In genomic region chr13:96477226-96477625, GRCm38 (mm10) we compare ENCODE assay signal across 43 mouse cellular contexts. TPM values are rescaled to one million over a fixed set of nuclear protein-coding genes. Genes with fewer than 3 reads are reported as not detected.
"Had no signal": no experiment of that assay in that cellular context is flagged by ENCODE, and none has a peak within 500 bp of the region (broad histone marks: within the 10 kb centered on the region; RNA-seq: fewer than 3 reads in every experiment).

No protein-coding gene starts in this region.

- H3K9ac ChIP-seq: heart, embryonic 13.5 days; heart, embryonic 15.5 days; hindbrain, embryonic 12.5 days; hindbrain, embryonic 14.5 days; kidney, embryonic 15.5 days; limb, embryonic 13.5 days; limb, embryonic 15.5 days; liver, embryonic 14.5 days had no signal

- H3K9me3 ChIP-seq: heart, embryonic 13.5 days; heart, embryonic 15.5 days; hindbrain, embryonic 12.5 days; kidney, embryonic 15.5 days; limb, embryonic 13.5 days; limb, embryonic 15.5 days had no signal

- H3K4me2 ChIP-seq: heart, embryonic 11.5 days; heart, embryonic 13.5 days; heart, embryonic 15.5 days; hindbrain, embryonic 12.5 days; hindbrain, embryonic 14.5 days; kidney, embryonic 15.5 days; limb, embryonic 13.5 days; limb, embryonic 15.5 days; liver, embryonic 11.5 days had no signal

- DNase-seq: gastrocnemius, postnatal 14 days; gastrocnemius, postnatal 36 days; heart, adult 11 months; heart, adult 2 months; heart, postnatal 14 days; heart, postnatal 36 days; kidney, adult 11 months; kidney, adult 2 months; kidney, adult 9 months; kidney, postnatal 14 days; kidney, postnatal 36 days; layer of hippocampus, adult 9-11 months; layer of hippocampus, postnatal 36 days; left cerebral cortex, postnatal 4 days had no signal

- H3K27ac ChIP-seq: heart, adult 2 months; heart, embryonic 13.5 days; heart, embryonic 15.5 days; hindbrain, embryonic 12.5 days; hindbrain, embryonic 14.5 days; kidney, embryonic 15.5 days; kidney, postnatal 0 days; limb, embryonic 13.5 days; limb, embryonic 15.5 days; liver, embryonic 14.5 days had no signal

- H3K4me1 ChIP-seq: heart, embryonic 13.5 days; heart, embryonic 15.5 days; hindbrain, embryonic 12.5 days; limb, embryonic 15.5 days had no signal

- ATAC-seq: hindbrain, embryonic 16.5 days; intestine, embryonic 16.5 days had no signal

- H3K27me3 ChIP-seq: heart, embryonic 13.5 days; heart, embryonic 15.5 days; hindbrain, embryonic 12.5 days; kidney, embryonic 15.5 days; limb, embryonic 13.5 days; limb, embryonic 15.5 days had no signal

- H3K36me3 ChIP-seq: heart, embryonic 15.5 days; hindbrain, embryonic 12.5 days; kidney, embryonic 15.5 days had no signal

- H3K4me3 ChIP-seq: heart, adult 2 months; heart, embryonic 13.5 days; heart, embryonic 15.5 days; hindbrain, embryonic 12.5 days; kidney, embryonic 15.5 days; limb, embryonic 13.5 days; limb, embryonic 15.5 days had no signal

RNA-seq across cellular contexts. Expression of gene Ankdd1b, which starts 6.2 kb away (rescaled TPM):
- total RNA-seq: left cerebral cortex, postnatal 4 days had no signal
- polyA plus RNA-seq: hindbrain, embryonic 14.5 days; limb, embryonic 13.5 days; liver, embryonic 16.5 days had no signal

RNA-seq across cellular contexts. Expression of gene Gm17622, which starts 13.3 kb away (rescaled TPM):
- total RNA-seq: gastrocnemius, adult 18-20 months; gastrocnemius, adult 8-10 months; gastrocnemius, postnatal 14 days; gastrocnemius, postnatal 36 days; heart, adult 2 months; heart, postnatal 14 days; heart, postnatal 36 days; hematopoietic stem cell, adult 5-6 weeks; layer of hippocampus, adult 18-20 months; layer of hippocampus, adult 8-10 months; layer of hippocampus, postnatal 14 days; layer of hippocampus, postnatal 36 days; left cerebral cortex, adult 18-20 months; left cerebral cortex, adult 8-10 months; left cerebral cortex, postnatal 10 days; left cerebral cortex, postnatal 25 days; left cerebral cortex, postnatal 4 days had no signal
- polyA plus RNA-seq: gonadal fat pad, adult 2 months; heart, adult 2 months; heart, embryonic 11.5 days; heart, embryonic 13.5 days; heart, embryonic 15.5 days; heart, postnatal 0 days; hindbrain, embryonic 12.5 days; hindbrain, embryonic 14.5 days; hindbrain, embryonic 16.5 days; intestine, embryonic 14.5 days; intestine, embryonic 16.5 days; kidney, adult 2 months; kidney, embryonic 15.5 days; kidney, postnatal 0 days; large intestine, adult 2 months; limb, embryonic 11.5 days; limb, embryonic 13.5 days; limb, embryonic 15.5 days; liver, embryonic 11.5 days; liver, embryonic 14.5 days; liver, embryonic 16.5 days had no signal
